Mouse (Mus musculus) brain, adult 2 months (tissue): ENCODE data around the gene Kidins220.

Experiments
- DNase-seq: peaks from one replicate; pipeline ENCODE4 v3.0.0; 2011; ENCODE audit warnings: low read depth, low spot score

Kidins220 gene

GRCm38 (mm10) chr12:24962362-24962967, 12.3 kb upstream of the Kidins220 start:
- DNase-seq: no peak

GRCm38 (mm10) chr12:24963393-24964022, 11.2 kb upstream of the Kidins220 start:
- peak; percentile 54 for DNase-seq

- peak; percentile 75 for DNase-seq
Observed at GRCm38 (mm10) chr12:24965406-24965805, 9.3 kb upstream of the Kidins220 start.

- DNase-seq: no peak
Observed at GRCm38 (mm10) chr12:24966046-24966445, 8.7 kb upstream of the Kidins220 start.

- no peak for DNase-seq
Observed at GRCm38 (mm10) chr12:24971490-24972200, 3.1 kb upstream of the Kidins220 start.

GRCm38 (mm10) chr12:24972371-24973350, 2.1 kb upstream of the Kidins220 start:
- DNase-seq: no peak

GRCm38 (mm10) chr12:24973586-24973985, 1.1 kb upstream of the Kidins220 start:
- no peak for DNase-seq

GRCm38 (mm10) chr12:24975115-24975733, 499 bp downstream of the Kidins220 start:
- DNase-seq: peak; percentile 88

GRCm38 (mm10) chr12:24985226-24985625, 10.5 kb downstream of the Kidins220 start:
- DNase-seq: no peak

- DNase-seq: no peak
Observed at GRCm38 (mm10) chr12:24995350-24995749, 20.6 kb downstream of the Kidins220 start.

- DNase-seq: no peak
Observed at GRCm38 (mm10) chr12:25005350-25005749, 30.6 kb downstream of the Kidins220 start.

GRCm38 (mm10) chr12:25009957-25010356, 35.2 kb downstream of the Kidins220 start:
- no peak for DNase-seq

- no peak for DNase-seq
Observed at GRCm38 (mm10) chr12:25010416-25010815, 35.7 kb downstream of the Kidins220 start.

GRCm38 (mm10) chr12:25011733-25012367, 37.1 kb downstream of the Kidins220 start:
- no peak for DNase-seq

- peak; percentile 89 for DNase-seq
Observed at GRCm38 (mm10) chr12:25012555-25013540, 38.1 kb downstream of the Kidins220 start.

- DNase-seq: no peak
Observed at GRCm38 (mm10) chr12:25014307-25014927, 39.7 kb downstream of the Kidins220 start.

- DNase-seq: no peak
Observed at GRCm38 (mm10) chr12:25014938-25015337, 40.2 kb downstream of the Kidins220 start.

- DNase-seq: no peak
Observed at GRCm38 (mm10) chr12:25016995-25017394, 42.3 kb downstream of the Kidins220 start.

- peak; percentile 70 for DNase-seq
Observed at GRCm38 (mm10) chr12:25021057-25021456, 46.3 kb downstream of the Kidins220 start.
